Mouse (Mus musculus) megakaryocyte, embryonic 14.5 days (primary cell): ENCODE data around the gene Olfr49.

Experiments used
- FLI1 ChIP-seq: IDR thresholded peaks from 2 replicates; pipeline ENCODE4 v1.6.1; 2012; ENCODE audit warnings: low read length, inconsistent platforms, mixed read lengths
- GATA1 ChIP-seq: IDR thresholded peaks from 3 replicates; pipeline ENCODE4 v1.6.1; 2012; ENCODE audit warnings: mixed read lengths, low read length, inconsistent platforms, borderline replicate concordance

GRCm38 (mm10) chr14:54300136-54300535 is 15.4 kb upstream of the Olfr49 start:
- no peak for TF ChIP-seq FLI1
- no peak for TF ChIP-seq GATA1
